Mouse (Mus musculus) forebrain, postnatal 0 days (tissue): Measurements from ENCODE around the gene Alpk3. TPM values are rescaled to one million over a fixed set of nuclear protein-coding genes. Genes with fewer than 3 reads are reported as not detected.

ENCODE experiments used
- ATAC-seq: fragments of 200-750 bp; cut with Nextera tagmentation; 2 replicates; pipeline ENCODE4 v1.8.0; 2017; ENCODE audit warnings: mild to moderate bottlenecking, moderate library complexity
- DNase-seq: peaks from one replicate; pipeline ENCODE4 v3.0.0-alpha.2; 2015
- H3K27ac ChIP-seq: fragments of 300-500 bp; sonication (generic); 2 replicates; pipeline ENCODE4 v1.5.1; 2014; ENCODE audit warnings: low read depth, mild to moderate bottlenecking, antibody characterized with exemption, low read length, moderate library complexity, mixed read lengths
- H3K27me3 ChIP-seq: fragments of 300-500 bp; sonication (generic); 2 replicates; pipeline ENCODE4 v1.6.1; 2014; ENCODE audit warnings: mild to moderate bottlenecking, low read length, mixed read lengths; ENCODE audit not compliant: insufficient read depth
- H3K36me3 ChIP-seq: fragments of 300-500 bp; sonication (generic); 2 replicates; pipeline ENCODE4 v1.6.1; 2014; ENCODE audit warnings: mild to moderate bottlenecking, moderate library complexity; ENCODE audit not compliant: insufficient read depth
- H3K4me1 ChIP-seq: fragments of 300-500 bp; sonication (generic); 2 replicates; pipeline ENCODE4 v1.6.1; 2014; ENCODE audit warnings: antibody characterized with exemption; ENCODE audit not compliant: insufficient read depth
- H3K4me2 ChIP-seq: fragments of 300-500 bp; sonication (generic); 2 replicates; pipeline ENCODE4 v1.6.1; 2014; ENCODE audit warnings: low read depth, mild to moderate bottlenecking, moderate library complexity
- H3K4me3 ChIP-seq: fragments of 300-500 bp; sonication (generic); 2 replicates; pipeline ENCODE4 v1.5.1; 2014; ENCODE audit warnings: low read depth, low read length, mixed read lengths
- H3K9ac ChIP-seq: fragments of 300-500 bp; sonication (generic); 2 replicates; pipeline ENCODE4 v1.6.1; 2014; ENCODE audit warnings: mild to moderate bottlenecking
- H3K9me3 ChIP-seq: fragments of 300-500 bp; sonication (generic); 2 replicates; pipeline ENCODE4 v1.6.1; 2016; ENCODE audit warnings: low read length
- CTCF ChIP-seq: sonication (generic); IDR thresholded peaks from 2 replicates; pipeline ENCODE4 v1.5.1; 2016; ENCODE audit warnings: antibody characterized with exemption, control low read depth, low read depth
- WGBS: fragments of 180-500 bp; shearing (Covaris S2); extraction: QIAGEN DNeasy Blood & Tissue Kit; methylation state at CpG from one replicate; pipeline ENCODE4 v1.1.7; 2014; 5-methylcytosine and 5-hydroxymethylcytosine counted together
- polyA plus RNA-seq: library from polyadenylated mRNA; unstranded; fragments of >200 nt; fragmentation: Nextera tagmentation; extraction: Ambion mirVana; gene quantifications from 2 replicates; pipeline ENCODE4 v1.2.1, GENCODE M21; 2015
- total RNA-seq: library from RNA; depleted of rRNA; stranded (reverse); fragments of >200 nt; gene quantifications from 2 replicates; pipeline ENCODE4 v1.2.3, GENCODE M21; 2014; rRNA removed

Alpk3 gene
- total RNA-seq (0.43 TPM in 1 of 2 replicates, not detected in the other), polyA plus RNA-seq (0.04 and 0.07 TPM in 2 replicates)

DNA sequence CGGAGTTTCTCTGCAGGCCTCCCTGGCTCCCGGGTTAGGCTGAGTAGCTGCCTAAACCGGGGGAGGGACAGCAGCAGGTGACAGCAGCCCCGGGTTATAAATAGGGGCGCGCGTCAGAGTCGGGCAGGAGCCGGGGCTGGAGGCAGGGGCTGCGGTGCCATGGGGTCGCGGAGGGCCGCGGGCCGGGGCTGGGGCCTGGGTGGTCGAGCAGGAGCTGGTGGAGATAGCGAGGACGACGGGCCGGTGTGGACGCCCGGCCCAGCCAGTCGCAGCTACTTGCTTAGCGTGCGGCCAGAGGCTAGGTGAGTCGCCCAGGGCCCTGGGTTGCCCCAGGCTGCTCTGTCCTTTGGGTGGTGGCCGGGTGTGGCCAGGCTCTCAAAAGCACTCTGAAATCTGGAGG is at the start of gene Alpk3:
Gene Alpk3 (plus strand): TSS at position 130 of the 400 bp plus-strand sequence.
- no peak for DNase-seq
- Histone ChIP-seq H3K27me3 (no peaks in the 10 kb centered on the region), H3K4me3 (no peak within 1 kb of the TSS), H3K36me3 (no peaks in the 10 kb centered on the region), H3K9ac (no peak within 1 kb of the TSS), H3K4me1 (no peaks in the 10 kb centered on the region), H3K9me3 (no peaks in the 10 kb centered on the region), H3K4me2 (no peak within 1 kb of the TSS), H3K27ac (no peak within 1 kb of the TSS)
- ATAC-seq, result no peak
- 38% methylated on average over 27 of the region's 27 CpGs for WGBS
- no peak for TF ChIP-seq CTCF

GRCm38 (mm10) chr7:81008285-81008684 is 49.1 kb upstream of the Alpk3 start:
- H3K9me3 ChIP-seq, result no peaks in the 10 kb centered on the region
- peaks cover 5% of the 10 kb centered on the region; the same call in 1 of the 2 replicates for H3K36me3 ChIP-seq
- no peak for ATAC-seq
- no peaks in the 10 kb centered on the region for H3K27me3 ChIP-seq
- DNase-seq, result no peak
- no peak overlapping the region for H3K4me2 ChIP-seq
- H3K27ac ChIP-seq, result no peak overlapping the region
- 69% methylated on average over 3 of the region's 3 CpGs for WGBS
- no peaks in the 10 kb centered on the region for H3K4me1 ChIP-seq
- no peak overlapping the region for H3K9ac ChIP-seq
- no peak overlapping the region for H3K4me3 ChIP-seq
- TF ChIP-seq CTCF, result no peak

DNA sequence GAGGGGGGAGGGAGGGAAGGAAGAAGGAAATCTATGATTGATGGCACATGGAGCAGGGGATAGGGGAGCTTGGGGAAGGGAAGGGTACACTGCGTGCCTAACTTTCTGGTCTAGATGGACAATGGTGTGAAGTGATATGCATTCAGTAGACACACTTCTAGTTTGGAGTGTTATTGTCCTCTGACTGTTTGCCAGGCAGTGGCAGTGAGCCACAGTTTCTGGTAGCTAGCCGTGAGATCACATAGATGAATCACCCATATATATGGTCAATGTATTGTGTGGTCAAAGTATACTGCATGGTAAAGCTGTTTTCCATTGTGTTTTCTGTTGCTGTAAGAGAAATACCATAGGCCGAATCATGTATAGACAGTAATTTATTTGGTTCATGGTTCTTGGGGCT is 45.8 kb upstream of the Alpk3 start:
- ATAC-seq (no peak), DNase-seq (no peak)
- WGBS, result 93% methylated on average over 3 of the region's 3 CpGs
- no peak overlapping the region for H3K4me2 ChIP-seq
- H3K4me3 ChIP-seq, result no peak overlapping the region
- H3K27ac ChIP-seq, result no peak overlapping the region
- H3K4me1 ChIP-seq, result no peaks in the 10 kb centered on the region
- no peaks in the 10 kb centered on the region for H3K9me3 ChIP-seq
- no peak overlapping the region for H3K9ac ChIP-seq
- no peaks in the 10 kb centered on the region for H3K27me3 ChIP-seq
- peaks cover 15% of the 10 kb centered on the region for H3K36me3 ChIP-seq
- no peak for TF ChIP-seq CTCF

DNA sequence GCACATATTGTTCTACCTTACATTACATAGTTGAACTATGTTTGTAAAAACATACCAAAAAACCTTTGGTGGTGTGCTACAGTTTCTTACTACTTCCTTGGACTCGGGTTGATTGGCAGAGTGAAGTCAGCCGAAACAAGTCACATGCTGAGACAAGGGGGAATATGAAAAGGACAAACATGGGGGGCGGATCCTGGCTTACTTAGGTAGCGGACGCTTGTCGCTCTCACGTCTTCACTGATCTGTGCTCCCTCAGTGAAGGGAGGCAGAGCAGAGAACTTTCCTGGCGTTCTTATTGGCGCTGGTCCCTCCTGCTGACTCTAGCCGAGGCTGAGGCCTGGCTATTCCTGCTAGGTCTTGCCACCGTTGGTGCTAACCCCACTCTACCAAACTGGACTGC is 37.1 kb upstream of the Alpk3 start:
- Histone ChIP-seq H3K36me3 (peaks cover 26% of the 10 kb centered on the region), H3K9me3 (no peaks in the 10 kb centered on the region), H3K9ac (no peak overlapping the region), H3K27ac (no peak overlapping the region), H3K4me3 (no peak overlapping the region), H3K27me3 (no peaks in the 10 kb centered on the region), H3K4me2 (no peak overlapping the region), H3K4me1 (no peaks in the 10 kb centered on the region)
- DNase-seq, result no peak
- no peak for ATAC-seq
- WGBS, result 43% methylated on average over 11 of the region's 11 CpGs
- TF ChIP-seq CTCF, result no peak

- no peak overlapping the region for H3K4me2 ChIP-seq
- no peak for DNase-seq
- ATAC-seq, result no peak
Measured at GRCm38 (mm10) chr7:81022731-81023130, 34.7 kb upstream of the Alpk3 start.

DNA sequence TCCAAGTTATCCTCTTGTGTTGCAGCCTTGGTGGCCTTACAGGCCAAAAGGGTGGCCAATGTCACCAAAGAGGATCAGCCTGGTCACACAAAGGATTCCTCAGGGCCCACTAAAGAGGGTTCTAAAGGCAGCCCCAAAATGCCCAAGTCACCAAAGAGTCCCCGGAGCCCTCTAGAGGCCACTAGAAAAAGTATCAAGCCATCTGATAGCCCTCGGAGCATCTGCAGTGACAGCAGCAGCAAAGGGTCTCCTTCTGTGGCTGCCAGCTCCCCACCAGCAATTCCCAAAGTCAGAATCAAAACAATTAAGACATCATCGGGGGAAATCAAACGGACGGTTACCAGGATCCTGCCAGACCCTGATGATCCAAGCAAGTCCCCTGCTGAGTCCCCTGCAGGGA is 33.3 kb upstream of the Alpk3 start:
- H3K9ac ChIP-seq, result no peak overlapping the region
- no peaks in the 10 kb centered on the region for H3K9me3 ChIP-seq
- H3K4me3 ChIP-seq, result no peak overlapping the region
- H3K36me3 ChIP-seq, result peaks cover 49% of the 10 kb centered on the region
- no peak overlapping the region for H3K4me2 ChIP-seq
- no peak overlapping the region for H3K27ac ChIP-seq
- DNase-seq (no peak), ATAC-seq (peak; percentile 38)
- no peaks in the 10 kb centered on the region for H3K4me1 ChIP-seq
- no peaks in the 10 kb centered on the region for H3K27me3 ChIP-seq
- peak; percentile 38 for TF ChIP-seq CTCF
- WGBS, result 54% methylated on average over 5 of the region's 5 CpGs

More at GRCm38 (mm10) chr7:81022731-81023130, 34.7 kb upstream of the Alpk3 start:
- no peak for TF ChIP-seq CTCF
- Histone ChIP-seq H3K27ac (no peak overlapping the region), H3K27me3 (no peaks in the 10 kb centered on the region), H3K9ac (no peak overlapping the region), H3K4me1 (no peaks in the 10 kb centered on the region), H3K9me3 (no peaks in the 10 kb centered on the region), H3K36me3 (peaks cover 45% of the 10 kb centered on the region), H3K4me3 (no peak overlapping the region)

GRCm38 (mm10) chr7:81024651-81025050 is 32.7 kb upstream of the Alpk3 start:
- no peak for TF ChIP-seq CTCF
- Histone ChIP-seq H3K4me1 (no peaks in the 10 kb centered on the region), H3K27me3 (no peaks in the 10 kb centered on the region), H3K4me2 (no peak overlapping the region), H3K9ac (no peak overlapping the region), H3K9me3 (no peaks in the 10 kb centered on the region), H3K4me3 (no peak overlapping the region), H3K36me3 (peaks cover 55% of the 10 kb centered on the region), H3K27ac (no peak overlapping the region)
- 92% methylated on average over 9 of the region's 9 CpGs for WGBS
- no peak for ATAC-seq
- DNase-seq, result no peak
